Mouse (Mus musculus) testis, adult 2 months (tissue): Measurements from ENCODE around the gene Rnf181.

Source experiments
- CTCF ChIP-seq: fragments of 200-500 bp; IDR thresholded peaks from 2 replicates; pipeline ENCODE4 v1.5.1; 2012; ENCODE audit warnings: low read depth, mild to moderate bottlenecking, inconsistent platforms, low read length, moderate library complexity; ENCODE audit not compliant: control insufficient read depth, insufficient read depth, insufficient replicate concordance
- POLR2A ChIP-seq: fragments of 200-500 bp; IDR thresholded peaks from 2 replicates; pipeline ENCODE4 v1.6.1; 2012; ENCODE audit warnings: low read depth, mild to moderate bottlenecking, inconsistent platforms, low read length, moderate library complexity; ENCODE audit not compliant: control insufficient read depth

DNA sequence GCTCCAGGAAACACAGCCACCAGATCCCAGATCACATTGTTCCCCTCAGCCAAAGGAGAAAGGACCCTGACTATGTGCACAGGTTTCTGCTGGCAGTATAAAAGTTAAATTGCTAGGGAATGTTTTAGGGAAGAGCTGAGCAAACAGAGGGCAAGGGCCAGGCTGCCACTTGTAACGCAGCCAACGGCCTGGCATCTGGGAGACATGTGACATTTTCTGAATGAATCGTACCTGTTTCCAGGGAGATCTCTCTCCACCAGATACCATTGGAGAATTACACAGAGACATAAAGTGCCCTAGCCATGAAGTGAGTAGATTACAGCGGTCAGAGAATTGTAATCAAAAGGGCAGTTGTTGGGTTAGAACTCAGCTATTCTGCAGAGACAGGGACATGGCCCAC, 6.4 kb upstream of the Rnf181 start:
- TF ChIP-seq CTCF (no peak), POLR2A (no peak)
